Mouse (Mus musculus): ENCODE data around the gene Otogl. TPM values are rescaled to one million over a fixed set of nuclear protein-coding genes. Genes with fewer than 3 reads are reported as not detected.

Gene Otogl
- polyA plus RNA-seq, 1 experiment = not detected

DNA sequence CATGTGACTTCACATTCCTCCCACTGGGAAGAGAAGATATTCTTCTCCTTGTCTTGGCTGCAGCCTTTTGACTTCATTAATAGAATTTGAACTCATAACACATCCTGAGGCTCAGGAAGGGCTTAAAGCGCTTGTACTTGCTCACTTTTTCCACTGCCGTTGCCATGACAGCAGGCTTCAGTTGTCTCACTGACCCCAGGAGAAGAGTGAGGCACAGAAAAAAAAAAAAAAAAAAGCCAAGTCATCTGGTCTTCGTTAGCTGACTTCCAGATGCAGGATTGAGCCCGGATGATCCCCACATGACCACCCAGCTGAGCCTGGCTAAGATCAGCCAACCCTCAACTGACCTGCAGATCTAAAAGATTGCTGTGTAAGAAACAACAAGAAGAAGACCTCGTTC lies 34.4 kb upstream of the Otogl start:
- Histone ChIP-seq H3K4me1 (ENCODE audit: control insufficient read depth, insufficient read depth, insufficient read length) (no peaks in the 10 kb centered on the region), H3K27ac (ENCODE audit: insufficient read depth, low read length) (no peak overlapping the region), H3K27me3 (ENCODE audit: control insufficient read depth, insufficient read depth, low read length) (no peaks in the 10 kb centered on the region), H3K36me3 (ENCODE audit: control insufficient read depth, insufficient read depth, low read length) (no peaks in the 10 kb centered on the region), H3K4me3 (ENCODE audit: extremely low read depth, insufficient read depth, insufficient read length) (no peak overlapping the region)
- no peak for DNase-seq (ENCODE audit: low read depth in 1 of 2, low spot score in 2 of 2)
- WGBS = 72% methylated on average over 5 of the region's 5 CpGs
- TF ChIP-seq POLR2A (IDR thresholded peaks at IDR 0.05; ENCODE audit: low read depth, low read length) = no peak
- TF ChIP-seq CTCF (IDR thresholded peaks at IDR 0.05; ENCODE audit: extremely low read depth, insufficient read depth, insufficient read length, insufficient replicate concordance) = no peak

DNA sequence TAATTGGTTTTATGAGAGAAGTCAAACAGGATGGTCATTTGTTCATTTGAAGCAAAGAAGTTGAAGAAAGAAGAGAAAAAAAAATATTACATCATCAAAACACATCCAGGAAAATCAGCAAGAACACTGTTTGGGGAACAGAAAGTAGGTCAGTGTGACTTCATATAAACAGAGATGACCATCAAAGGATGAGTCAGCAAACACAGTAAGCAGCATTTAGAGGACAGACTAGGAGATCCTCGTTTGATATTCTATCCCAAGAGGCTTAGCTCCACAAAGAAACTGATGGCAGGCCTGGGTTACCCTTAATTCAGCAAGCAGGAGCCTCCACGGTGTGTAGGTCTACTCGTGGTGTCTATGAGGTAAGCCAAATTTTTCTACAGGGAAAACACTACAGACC lies 31.9 kb upstream of the Otogl start:
- Histone ChIP-seq H3K4me3 (ENCODE audit: extremely low read depth, insufficient read depth, insufficient read length) (no peak overlapping the region), H3K4me1 (ENCODE audit: control insufficient read depth, insufficient read depth, insufficient read length) (no peaks in the 10 kb centered on the region), H3K27me3 (ENCODE audit: control insufficient read depth, insufficient read depth, low read length) (no peaks in the 10 kb centered on the region), H3K36me3 (ENCODE audit: control insufficient read depth, insufficient read depth, low read length) (no peaks in the 10 kb centered on the region), H3K27ac (ENCODE audit: insufficient read depth, low read length) (no peak overlapping the region)
- no peak for TF ChIP-seq POLR2A (IDR thresholded peaks at IDR 0.05; ENCODE audit: low read depth, low read length)
- TF ChIP-seq CTCF (IDR thresholded peaks at IDR 0.05; ENCODE audit: extremely low read depth, insufficient read depth, insufficient read length, insufficient replicate concordance) = no peak
- DNase-seq (ENCODE audit: low read depth in 1 of 2, low spot score in 2 of 2) = no peak
- WGBS = 71% methylated on average over 3 of the region's 3 CpGs

DNA sequence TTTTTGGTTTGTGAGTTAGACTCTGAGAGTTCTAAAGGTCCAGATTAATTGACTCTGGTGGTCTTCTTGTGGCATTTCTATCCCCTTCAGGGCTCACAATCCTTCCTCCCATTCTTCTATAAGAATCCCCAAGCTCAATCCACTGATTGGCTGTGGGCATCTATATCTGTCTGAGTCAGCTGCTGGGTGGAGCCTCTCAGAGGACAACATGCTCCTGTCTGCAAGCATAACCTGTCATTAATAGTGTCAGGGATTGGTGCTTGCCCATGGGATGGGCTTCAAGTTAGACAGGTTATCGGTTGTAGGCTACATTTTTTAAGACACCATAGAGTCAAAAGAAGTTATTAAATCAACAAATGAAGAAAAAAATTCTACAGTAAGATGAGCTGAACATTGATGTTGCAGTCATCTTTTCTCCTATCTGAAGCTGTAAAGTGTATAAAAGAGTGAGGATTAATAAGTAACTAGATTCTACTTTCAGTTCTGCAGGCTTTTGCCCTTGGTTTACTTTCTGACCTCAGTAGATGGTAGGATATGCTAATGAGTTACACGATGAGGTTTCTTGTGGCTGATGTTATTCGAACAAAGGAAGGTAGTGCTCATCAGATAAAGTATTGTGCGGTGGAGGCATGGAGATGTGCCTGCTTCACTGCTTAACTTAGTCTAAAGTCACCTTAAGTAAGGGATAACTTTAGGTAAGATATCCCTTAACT lies 29.4 kb upstream of the Otogl start:
- Histone ChIP-seq H3K27ac (ENCODE audit: insufficient read depth, low read length) (no peak overlapping the region), H3K4me1 (ENCODE audit: control insufficient read depth, insufficient read depth, insufficient read length) (no peaks in the 10 kb centered on the region), H3K27me3 (ENCODE audit: control insufficient read depth, insufficient read depth, low read length) (no peaks in the 10 kb centered on the region), H3K4me3 (ENCODE audit: extremely low read depth, insufficient read depth, insufficient read length) (no peak overlapping the region), H3K36me3 (ENCODE audit: control insufficient read depth, insufficient read depth, low read length) (no peaks in the 10 kb centered on the region)
- no peak for DNase-seq (ENCODE audit: low read depth in 1 of 2, low spot score in 2 of 2)
- no peak for TF ChIP-seq POLR2A (IDR thresholded peaks at IDR 0.05; ENCODE audit: low read depth, low read length)
- 56% methylated on average over 4 of the region's 4 CpGs for whole genome bisulfite sequencing

- Histone ChIP-seq H3K27ac (ENCODE audit: insufficient read depth, low read length) (no peak overlapping the region), H3K27me3 (ENCODE audit: control insufficient read depth, insufficient read depth, low read length) (no peaks in the 10 kb centered on the region), H3K4me3 (ENCODE audit: extremely low read depth, insufficient read depth, insufficient read length) (no peak overlapping the region), H3K36me3 (ENCODE audit: control insufficient read depth, insufficient read depth, low read length) (no peaks in the 10 kb centered on the region), H3K4me1 (ENCODE audit: control insufficient read depth, insufficient read depth, insufficient read length) (no peaks in the 10 kb centered on the region)
- DNase-seq (ENCODE audit: low read depth in 1 of 2, low spot score in 2 of 2) = no peak
- TF ChIP-seq CTCF (IDR thresholded peaks at IDR 0.05; ENCODE audit: extremely low read depth, insufficient read depth, insufficient read length, insufficient replicate concordance) (no peak), POLR2A (IDR thresholded peaks at IDR 0.05; ENCODE audit: low read depth, low read length) (no peak)
- 80% methylated on average over 6 of the region's 6 CpGs for WGBS
These were observed 28.4 kb upstream of the Otogl start for GRCm38 (mm10) chr10:107940302-107940701.

- H3K4me3 ChIP-seq (ENCODE audit: extremely low read depth, insufficient read depth, insufficient read length) = no peak overlapping the region
- no peaks in the 10 kb centered on the region for H3K36me3 ChIP-seq (ENCODE audit: control insufficient read depth, insufficient read depth, low read length)
- TF ChIP-seq CTCF (IDR thresholded peaks at IDR 0.05; ENCODE audit: extremely low read depth, insufficient read depth, insufficient read length, insufficient replicate concordance) = no peak
- TF ChIP-seq POLR2A (IDR thresholded peaks at IDR 0.05; ENCODE audit: low read depth, low read length) = no peak
- H3K4me1 ChIP-seq (ENCODE audit: control insufficient read depth, insufficient read depth, insufficient read length) = no peaks in the 10 kb centered on the region
- H3K27ac ChIP-seq (ENCODE audit: insufficient read depth, low read length) = no peak overlapping the region
- WGBS = 87% methylated on average over 6 of the region's 6 CpGs
- no peak for DNase-seq (ENCODE audit: low read depth in 1 of 2, low spot score in 2 of 2)
- no peaks in the 10 kb centered on the region for H3K27me3 ChIP-seq (ENCODE audit: control insufficient read depth, insufficient read depth, low read length)
These were observed 27.9 kb upstream of the Otogl start for GRCm38 (mm10) chr10:107939821-107940220.

GRCm38 (mm10) chr10:107934055-107934454 lies 22.1 kb upstream of the Otogl start:
- TF ChIP-seq POLR2A (IDR thresholded peaks at IDR 0.05; ENCODE audit: low read depth, low read length) (no peak), CTCF (IDR thresholded peaks at IDR 0.05; ENCODE audit: extremely low read depth, insufficient read depth, insufficient read length, insufficient replicate concordance) (no peak)
- H3K36me3 ChIP-seq (ENCODE audit: control insufficient read depth, insufficient read depth, low read length) = no peaks in the 10 kb centered on the region
- H3K4me1 ChIP-seq (ENCODE audit: control insufficient read depth, insufficient read depth, insufficient read length) = no peaks in the 10 kb centered on the region
- H3K4me3 ChIP-seq (ENCODE audit: extremely low read depth, insufficient read depth, insufficient read length) = no peak overlapping the region
- no peak for DNase-seq (ENCODE audit: low read depth in 1 of 2, low spot score in 2 of 2)
- no peak overlapping the region for H3K27ac ChIP-seq (ENCODE audit: insufficient read depth, low read length)
- 83% methylated on average over 3 of the region's 3 CpGs for WGBS
- H3K27me3 ChIP-seq (ENCODE audit: control insufficient read depth, insufficient read depth, low read length) = no peaks in the 10 kb centered on the region

DNA sequence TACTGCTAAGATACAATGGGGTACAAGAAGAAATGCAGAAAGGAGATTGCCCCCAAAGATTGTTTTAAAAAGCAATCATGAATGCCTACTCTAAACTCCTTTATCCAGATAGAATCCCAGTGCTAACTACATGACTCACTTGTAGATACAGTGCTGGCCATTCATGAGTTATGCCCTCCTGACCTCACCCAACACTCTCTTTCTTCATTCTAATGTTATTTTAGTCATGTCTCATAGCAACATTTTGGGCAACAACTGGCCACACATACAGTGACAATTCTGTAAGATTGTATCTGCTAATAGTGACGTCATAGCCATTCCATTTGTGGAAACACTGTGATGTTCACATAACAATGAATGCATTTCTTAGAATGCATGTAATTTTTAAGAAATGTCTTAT lies 21.6 kb upstream of the Otogl start:
- Histone ChIP-seq H3K27ac (ENCODE audit: insufficient read depth, low read length) (no peak overlapping the region), H3K27me3 (ENCODE audit: control insufficient read depth, insufficient read depth, low read length) (no peaks in the 10 kb centered on the region), H3K36me3 (ENCODE audit: control insufficient read depth, insufficient read depth, low read length) (no peaks in the 10 kb centered on the region), H3K4me3 (ENCODE audit: extremely low read depth, insufficient read depth, insufficient read length) (no peak overlapping the region), H3K4me1 (ENCODE audit: control insufficient read depth, insufficient read depth, insufficient read length) (no peaks in the 10 kb centered on the region)
- 93% methylated on average over 1 of the region's 1 CpGs for WGBS
- TF ChIP-seq CTCF (IDR thresholded peaks at IDR 0.05; ENCODE audit: extremely low read depth, insufficient read depth, insufficient read length, insufficient replicate concordance) (no peak), POLR2A (IDR thresholded peaks at IDR 0.05; ENCODE audit: low read depth, low read length) (no peak)
- no peak for DNase-seq (ENCODE audit: low read depth in 1 of 2, low spot score in 2 of 2)

All from spleen, adult 2 months (tissue).